Mouse (Mus musculus): ENCODE results near the gene Vcl.

Gene Vcl

GRCm38 (mm10) chr14:21064321-21064720, 135.1 kb downstream of the Vcl start:
- DNase-seq (ENCODE audit: low spot score in 2 of 2): no peak

GRCm38 (mm10) chr14:21065490-21066162, 136.4 kb downstream of the Vcl start:
- DNase-seq (ENCODE audit: low spot score in 2 of 2): no peak

- DNase-seq (ENCODE audit: low spot score in 2 of 2): no peak
These were observed 140.4 kb downstream of the Vcl start for GRCm38 (mm10) chr14:21069594-21069993.

- DNase-seq (ENCODE audit: low spot score in 2 of 2): no peak
These were observed 144.8 kb downstream of the Vcl start for GRCm38 (mm10) chr14:21073981-21074380.

- DNase-seq (ENCODE audit: low spot score in 2 of 2): no peak
These were observed 145.5 kb downstream of the Vcl start for GRCm38 (mm10) chr14:21074398-21075320.

- peak; percentile 91 to 92 for DNase-seq (ENCODE audit: low spot score in 2 of 2)
These were observed 146.7 kb downstream of the Vcl start for GRCm38 (mm10) chr14:21075751-21076500.

- DNase-seq (ENCODE audit: low spot score in 2 of 2): peak in 1 of 2 experiments; percentile 10
These were observed 147.4 kb downstream of the Vcl start for GRCm38 (mm10) chr14:21076501-21077194.

- DNase-seq (ENCODE audit: low spot score in 2 of 2): no peak
These were observed 148.7 kb downstream of the Vcl start for GRCm38 (mm10) chr14:21077939-21078338.

GRCm38 (mm10) chr14:21078511-21078910, 149.3 kb downstream of the Vcl start:
- no peak for DNase-seq (ENCODE audit: low spot score in 2 of 2)

- DNase-seq (ENCODE audit: low spot score in 2 of 2): no peak
These were observed 153.6 kb downstream of the Vcl start for GRCm38 (mm10) chr14:21082823-21083222.

Data from natural killer cell, adult 2 months (primary cell).